Mouse (Mus musculus): ENCODE measurements around the gene Plekhd1.

- TF ChIP-seq CTCF (conservative IDR thresholded peaks at IDR 0.05; ENCODE audit: insufficient read depth, insufficient read length, low read depth, low read length) (no peak), POLR2A (IDR thresholded peaks at IDR 0.05; ENCODE audit: low read depth, low read length) (no peak)
These were observed 38.3 kb upstream of the Plekhd1 start for GRCm38 (mm10) chr12:80653951-80654658.
